Mouse (Mus musculus) liver, embryonic 12.5 days (tissue): ENCODE results near the gene Gm10799. TPM values are rescaled to one million over a fixed set of nuclear protein-coding genes. Genes with fewer than 3 reads are reported as not detected.

Experiments
- polyA plus RNA-seq: library from polyadenylated mRNA; unstranded; fragments of >200 nt; fragmentation: Nextera tagmentation; extraction: Ambion mirVana; gene quantifications from 2 replicates; pipeline ENCODE4 v1.2.1, GENCODE M21; 2016

Gm10799 gene
- polyA plus RNA-seq, 1 experiment from 2014 or later = not detected

Other genes with a start within 250 kb of the Gm10799 start
- 188 and 194 TPM in 2 replicates for gene Lmo2, start 110.6 kb downstream of the Gm10799 start, polyA plus RNA-seq
- gene Fbxo3, start 40.8 kb downstream of the Gm10799 start, polyA plus RNA-seq = 60.1 and 62.2 TPM in 2 replicates
- gene 4931422A03Rik, start 40.2 kb downstream of the Gm10799 start, polyA plus RNA-seq = 2.1 and 2.4 TPM in 2 replicates
- not detected in 2 replicates for gene Gm10912, start 2.7 kb downstream of the Gm10799 start, polyA plus RNA-seq
- 10.4 and 13.2 TPM in 2 replicates for gene Cd59b, start 1.3 kb upstream of the Gm10799 start, polyA plus RNA-seq
- gene Cd59a, start 27.3 kb upstream of the Gm10799 start, polyA plus RNA-seq = 71.2 and 76.7 TPM in 2 replicates
- gene A930018P22Rik, start 54.2 kb upstream of the Gm10799 start, polyA plus RNA-seq = 0.36 and 0.77 TPM in 2 replicates